Mouse (Mus musculus) testis, adult 2 months (tissue): ENCODE results near the gene Tstd2.

Source experiments
- CTCF ChIP-seq: fragments of 200-500 bp; IDR thresholded peaks from 2 replicates; pipeline ENCODE4 v1.5.1; 2012; ENCODE audit warnings: low read depth, mild to moderate bottlenecking, inconsistent platforms, low read length, moderate library complexity; ENCODE audit not compliant: control insufficient read depth, insufficient read depth, insufficient replicate concordance
- POLR2A ChIP-seq: fragments of 200-500 bp; IDR thresholded peaks from 2 replicates; pipeline ENCODE4 v1.6.1; 2012; ENCODE audit warnings: low read depth, mild to moderate bottlenecking, inconsistent platforms, low read length, moderate library complexity; ENCODE audit not compliant: control insufficient read depth

- TF ChIP-seq CTCF (no peak), POLR2A (no peak)
Observed at GRCm38 (mm10) chr4:46068060-46068459, 70.4 kb downstream of the Tstd2 start.
